Mouse (Mus musculus): ENCODE data around the gene Chchd2. TPM values are rescaled to one million over a fixed set of nuclear protein-coding genes. Genes with fewer than 3 reads are reported as not detected.

The Chchd2 gene
- 504 and 509 TPM in 2 replicates for polyA plus RNA-seq (2012)

DNA sequence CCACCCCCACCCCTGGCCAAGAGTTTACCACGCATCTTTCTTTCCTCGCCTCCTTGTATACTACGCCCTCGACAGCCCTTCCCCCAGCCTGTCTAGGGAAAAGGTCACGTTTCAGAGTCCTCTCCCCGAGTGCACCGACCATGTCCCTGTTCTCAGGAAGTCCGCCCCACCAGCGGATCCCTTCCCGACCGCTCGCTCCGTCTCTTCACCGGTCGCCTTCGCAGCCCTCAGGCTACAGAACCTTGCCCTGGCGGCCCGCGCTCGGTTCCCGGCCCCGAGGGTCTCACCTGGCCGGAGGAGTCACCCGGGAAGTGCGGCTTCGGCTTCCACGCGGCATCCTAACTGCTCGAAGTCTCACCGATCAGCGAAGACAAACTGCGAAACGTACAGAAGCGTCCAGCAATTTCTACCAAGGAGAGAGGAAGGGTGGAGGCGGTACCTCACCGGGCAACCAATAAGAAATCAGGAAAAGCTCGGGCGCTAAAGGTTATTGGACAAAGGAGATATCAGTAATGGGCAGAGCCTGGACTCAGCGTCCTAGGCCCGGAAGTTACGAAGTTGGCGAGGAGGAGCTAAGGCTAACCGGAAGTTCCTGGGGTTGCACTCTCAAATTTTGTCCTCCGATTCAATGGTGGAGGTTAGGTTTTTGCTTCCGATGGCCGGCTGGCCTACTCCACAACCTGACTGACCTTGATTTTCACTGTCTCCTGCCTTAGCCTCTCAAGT is at the start of gene Chchd2:
Gene Chchd2, minus strand, starts transcription at position 560 of the 726 bp plus-strand sequence.

DNA sequence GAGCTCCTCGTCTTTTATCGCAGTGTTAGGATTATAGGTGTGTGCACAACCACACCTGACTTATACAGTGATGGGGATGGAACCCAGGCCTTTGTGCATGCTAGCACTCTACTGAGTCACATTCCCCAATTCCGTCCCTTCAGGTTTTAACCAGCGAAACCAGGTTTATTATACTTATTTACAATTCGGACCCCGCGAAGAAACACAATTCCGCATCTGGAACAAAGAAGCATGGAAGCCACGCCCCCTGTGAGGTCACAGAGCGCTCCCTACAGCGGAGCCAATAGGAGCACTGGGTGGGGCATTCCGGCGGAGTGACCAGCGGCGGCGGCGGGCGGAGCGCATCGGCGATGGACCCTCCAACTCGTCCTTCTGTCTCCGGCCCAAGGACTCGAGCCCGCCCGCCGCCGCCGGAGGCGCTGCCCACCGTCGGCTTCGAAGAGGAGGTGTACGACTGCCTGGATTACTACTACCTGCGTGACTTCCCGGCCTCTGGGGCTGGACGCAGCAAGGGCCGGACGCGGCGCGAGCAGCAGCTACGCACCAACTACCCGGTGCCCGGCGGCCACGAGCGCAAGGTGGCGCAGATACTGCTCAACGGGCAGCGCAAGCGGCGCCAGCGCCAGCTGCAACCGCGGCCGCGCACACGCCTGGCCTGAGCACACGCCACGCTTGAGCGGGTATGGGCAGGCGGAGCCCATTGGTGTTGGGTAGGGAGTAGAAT is 21.1 kb upstream of the Chchd2 start, which contains the start of gene Nupr1l:
Gene Nupr1l, plus strand, starts transcription at position 299 of the 724 bp plus-strand sequence.

DNA sequence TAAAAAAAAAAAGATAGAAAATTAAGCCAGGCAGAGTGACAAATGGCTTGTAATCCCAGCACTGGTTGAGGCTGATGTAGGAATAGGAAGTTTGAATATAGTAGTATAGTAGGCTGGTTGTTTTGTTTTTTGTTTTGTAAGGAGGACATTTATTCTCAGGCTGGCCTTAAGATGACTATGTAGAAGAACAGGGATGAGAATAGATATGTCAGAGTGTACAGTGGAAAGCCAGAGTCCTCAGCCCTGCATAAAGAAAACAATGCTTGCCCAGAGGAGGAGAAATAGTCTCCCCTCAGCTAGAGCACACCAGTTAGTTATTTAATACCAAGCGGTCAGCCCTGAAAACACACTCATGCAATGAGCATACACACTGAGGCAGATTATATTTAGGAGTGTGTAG is 11.2 kb upstream of the Chchd2 start, which contains the start of gene Phkg1:
Gene Phkg1, minus strand, starts transcription at position 101 of the 400 bp plus-strand sequence.

DNA sequence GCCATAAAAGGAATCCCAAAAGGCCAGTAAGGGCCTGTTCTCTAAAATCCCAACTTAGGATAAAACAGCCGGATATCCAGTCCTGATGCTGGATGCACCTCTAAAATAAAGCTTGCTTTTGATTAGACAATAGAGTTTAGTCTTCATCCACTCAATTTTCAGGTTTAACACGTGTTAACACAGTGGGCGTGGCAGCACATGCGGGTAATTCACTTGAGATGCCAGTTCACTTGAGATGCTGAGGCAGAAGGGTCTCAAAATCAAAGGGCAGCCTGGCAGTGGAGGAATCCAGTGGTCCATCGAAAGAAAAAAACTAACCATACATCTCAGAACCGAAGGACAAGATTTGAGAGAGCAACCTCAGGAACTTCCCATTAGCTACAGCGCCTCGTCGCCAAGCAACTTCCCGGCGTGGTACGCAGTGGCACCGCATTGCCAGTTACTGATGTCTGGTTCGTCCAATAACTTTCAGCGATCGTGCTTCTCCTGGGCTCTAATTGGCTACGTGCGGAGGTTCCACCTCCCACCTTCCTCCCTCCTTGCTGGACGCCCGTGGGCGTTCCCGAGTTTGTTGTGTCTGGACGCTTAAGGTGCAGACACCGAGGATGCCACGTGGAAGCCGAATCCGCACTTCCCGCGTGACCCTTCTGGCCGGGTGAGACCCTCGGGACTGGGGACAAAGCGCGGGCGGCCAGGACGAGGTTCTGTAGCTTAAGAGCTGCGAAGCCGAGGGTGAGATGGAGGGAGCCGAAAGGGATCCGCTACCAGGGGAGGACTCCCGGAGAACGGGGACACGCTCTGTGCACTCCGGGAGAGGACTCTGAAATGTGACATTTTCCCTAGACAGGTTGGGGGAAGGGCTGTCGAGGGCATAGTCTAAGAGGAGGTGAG is 8.2 kb upstream of the Chchd2 start, which contains the start of gene Zbed5:
Gene Zbed5, plus strand, starts transcription at position 526 of the 891 bp plus-strand sequence.

DNA sequence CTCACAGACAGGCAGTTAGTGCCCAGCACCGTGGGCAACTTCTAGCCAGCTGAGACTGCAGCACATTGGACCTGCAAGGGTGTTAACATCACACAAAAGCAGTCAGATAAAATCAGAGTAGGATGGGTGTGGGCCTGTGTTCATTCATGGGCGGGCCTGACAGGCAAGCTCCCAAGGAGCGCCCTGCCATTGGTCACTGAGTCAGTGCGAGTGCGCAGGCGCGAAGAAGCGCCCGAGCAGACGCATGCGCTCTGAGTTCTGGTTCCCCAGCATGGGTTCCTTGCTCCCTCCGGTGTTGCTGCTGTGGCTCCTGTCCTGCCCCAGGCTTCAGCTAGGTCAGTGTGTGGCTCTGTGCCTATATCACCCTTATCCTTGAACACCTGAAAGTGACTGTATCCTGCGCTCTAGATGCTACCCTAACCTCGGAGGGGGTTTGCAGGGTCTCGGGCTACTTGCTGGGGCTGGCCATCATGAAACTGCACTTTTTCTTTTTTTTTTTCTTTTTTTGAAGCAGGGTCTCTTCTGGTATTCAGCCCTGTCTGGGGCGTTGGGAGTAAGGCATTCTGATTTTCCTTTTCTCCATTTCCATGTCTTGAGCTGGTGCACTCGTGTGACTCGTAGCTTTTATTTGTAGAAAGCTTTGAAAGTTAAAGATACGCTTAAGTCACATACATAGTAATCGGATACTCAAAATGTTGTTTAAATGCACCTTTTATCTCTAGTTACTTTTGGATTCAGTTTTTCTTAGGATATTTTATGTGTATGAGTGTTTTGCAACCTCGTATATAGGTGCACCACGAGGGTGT is 40.3 kb downstream of the Chchd2 start, which contains the start of gene Sumf2:
Gene Sumf2, plus strand, starts transcription at position 235 of the 806 bp plus-strand sequence.

Other genes with a start within 250 kb of the Chchd2 start
- 0.02 and 0.10 TPM in 2 replicates for gene Zfp11, start 217.4 kb downstream of the Chchd2 start, polyA plus RNA-seq (2012)
- not detected in 2 replicates for gene Sept14, start 179.0 kb downstream of the Chchd2 start, polyA plus RNA-seq (2012)
- gene Mrps17, start 172.0 kb downstream of the Chchd2 start, polyA plus RNA-seq (2012): 25.7 and 30.9 TPM in 2 replicates
- 24.9 and 27.0 TPM in 2 replicates for gene Nipsnap2, start 162.4 kb downstream of the Chchd2 start, polyA plus RNA-seq (2012)
- gene Psph, start 100.0 kb downstream of the Chchd2 start, polyA plus RNA-seq (2012): 26.1 and 32.4 TPM in 2 replicates
- 25.6 and 26.9 TPM in 2 replicates for gene Sumf2, start 40.5 kb downstream of the Chchd2 start, polyA plus RNA-seq (2012)
- 1.6 and 2.7 TPM in 2 replicates for gene Zbed5, start 8.3 kb upstream of the Chchd2 start, polyA plus RNA-seq (2012)
- gene Phkg1, start 11.1 kb upstream of the Chchd2 start, polyA plus RNA-seq (2012): 0.03 and 0.34 TPM in 2 replicates
- 1.5 and 3.0 TPM in 2 replicates for gene Nupr1l, start 21.1 kb upstream of the Chchd2 start, polyA plus RNA-seq (2012)
- gene Vkorc1l1, start 54.5 kb upstream of the Chchd2 start, polyA plus RNA-seq (2012): 8.4 and 8.6 TPM in 2 replicates
- gene Gusb, start 115.6 kb upstream of the Chchd2 start, polyA plus RNA-seq (2012): 49.1 and 57.2 TPM in 2 replicates
- gene Asl, start 141.8 kb upstream of the Chchd2 start, polyA plus RNA-seq (2012): 29.9 and 31.8 TPM in 2 replicates
- gene Crcp, start 141.8 kb upstream of the Chchd2 start, polyA plus RNA-seq (2012): 9.2 and 12.2 TPM in 2 replicates
- 16.3 and 18.6 TPM in 2 replicates for gene Tpst1, start 185.9 kb upstream of the Chchd2 start, polyA plus RNA-seq (2012)